Mouse (Mus musculus) C2C12 (cell line): ENCODE measurements around the gene Stat1. TPM values are rescaled to one million over a fixed set of nuclear protein-coding genes. Genes with fewer than 3 reads are reported as not detected.

Experiments
- H3K27me3 ChIP-seq: one replicate; pipeline ENCODE4 v1.6.1; 2011; ENCODE audit not compliant: control insufficient read depth, insufficient read depth, insufficient read length
- H3K36me3 ChIP-seq: one replicate; pipeline ENCODE4 v1.6.1; 2011; ENCODE audit not compliant: control insufficient read depth, insufficient read depth
- H3K4me3 ChIP-seq: one replicate; pipeline ENCODE4 v1.5.1; 2011; ENCODE audit warnings: mild to moderate bottlenecking, control low read depth; ENCODE audit not compliant: poor library complexity, insufficient read depth, severe bottlenecking
- H3K79me2 ChIP-seq: one replicate; pipeline ENCODE4 v1.6.1; 2011; ENCODE audit not compliant: control insufficient read depth, insufficient read depth
- H3K79me3 ChIP-seq: one replicate; pipeline ENCODE4 v1.6.1; 2011; ENCODE audit warnings: low read depth, control low read depth
- H3ac ChIP-seq: one replicate; pipeline ENCODE3; 2011; ENCODE audit warnings: low read depth; ENCODE audit not compliant: control insufficient read depth, insufficient read length
- CEBPB ChIP-seq: IDR thresholded peaks from one replicate; pipeline ENCODE4 v1.6.1; 2011; ENCODE audit warnings: low read depth, mild to moderate bottlenecking, control low read depth, moderate library complexity
- CTCF ChIP-seq: IDR thresholded peaks from one replicate; pipeline ENCODE4 v1.5.1; 2011; ENCODE audit not compliant: control insufficient read depth, insufficient read depth, insufficient read length
- FOSL1 ChIP-seq: IDR thresholded peaks from one replicate; pipeline ENCODE4 v1.8.0; 2011; ENCODE audit warnings: mild to moderate bottlenecking, low read length; ENCODE audit not compliant: poor library complexity, insufficient read depth, severe bottlenecking
- MAX ChIP-seq: IDR thresholded peaks from one replicate; pipeline ENCODE4 v1.6.1; 2011; ENCODE audit warnings: mild to moderate bottlenecking, control low read depth
- MYOD1 ChIP-seq: IDR thresholded peaks from one replicate; pipeline ENCODE4 v1.6.1; 2011; ENCODE audit warnings: low read depth; ENCODE audit not compliant: control insufficient read depth, insufficient read length
- MYOG ChIP-seq: IDR thresholded peaks from one replicate; pipeline ENCODE4 v1.6.1; 2011; ENCODE audit not compliant: control insufficient read depth, insufficient read length; ENCODE audit errors: extremely low read depth
- USF1 ChIP-seq: IDR thresholded peaks from one replicate; pipeline ENCODE4 v1.6.1; 2011; ENCODE audit warnings: low read depth, mild to moderate bottlenecking, control low read depth, moderate library complexity
- polyA plus RNA-seq: library from polyadenylated mRNA; unstranded; fragments of >200 nt; fragmentation: generic; extraction: Trizol; gene quantifications from one replicate; pipeline ENCODE4 v1.2.1, GENCODE M21; 2012; ENCODE audit warnings: missing spikeins

Gene Stat1
- polyA plus RNA-seq, 1 experiment, result 8.3 TPM

GRCm38 (mm10) chr1:52088634-52089033 is 30.6 kb upstream of the Stat1 start:
- no peak overlapping the region for H3K4me3 ChIP-seq
- no peak overlapping the region for H3ac ChIP-seq
- no peaks in the 10 kb centered on the region for H3K36me3 ChIP-seq
- no peaks in the 10 kb centered on the region for H3K79me2 ChIP-seq
- no peaks in the 10 kb centered on the region for H3K79me3 ChIP-seq
- TF ChIP-seq FOSL1 (no peak), MYOG (no peak)
- no peaks in the 10 kb centered on the region for H3K27me3 ChIP-seq

- no peaks in the 10 kb centered on the region for H3K79me3 ChIP-seq
- H3K36me3 ChIP-seq, result no peaks in the 10 kb centered on the region
These were observed 20.5 kb upstream of the Stat1 start for GRCm38 (mm10) chr1:52098618-52099232.

GRCm38 (mm10) chr1:52100496-52100895 is 18.7 kb upstream of the Stat1 start:
- H3K36me3 ChIP-seq, result no peaks in the 10 kb centered on the region
- no peak overlapping the region for H3ac ChIP-seq
- no peaks in the 10 kb centered on the region for H3K27me3 ChIP-seq
- no peaks in the 10 kb centered on the region for H3K79me3 ChIP-seq
- TF ChIP-seq CTCF (peak; percentile 37), MYOD1 (no peak), USF1 (no peak), FOSL1 (no peak)
- no peaks in the 10 kb centered on the region for H3K79me2 ChIP-seq
- H3K4me3 ChIP-seq, result no peak overlapping the region

More at GRCm38 (mm10) chr1:52098618-52099232, 20.5 kb upstream of the Stat1 start:
- Histone ChIP-seq H3K27me3 (no peaks in the 10 kb centered on the region), H3ac (no peak overlapping the region), H3K79me2 (no peaks in the 10 kb centered on the region), H3K4me3 (no peak overlapping the region)
- TF ChIP-seq USF1 (no peak), MAX (no peak), FOSL1 (no peak), CEBPB (no peak)

GRCm38 (mm10) chr1:52102795-52103194 is 16.4 kb upstream of the Stat1 start:
- H3K79me3 ChIP-seq, result no peaks in the 10 kb centered on the region
- TF ChIP-seq CEBPB (no peak), MYOG (no peak), MYOD1 (no peak), USF1 (no peak), CTCF (no peak), MAX (no peak), FOSL1 (no peak)
- no peaks in the 10 kb centered on the region for H3K27me3 ChIP-seq
- no peak overlapping the region for H3ac ChIP-seq
- H3K4me3 ChIP-seq, result no peak overlapping the region
- no peaks in the 10 kb centered on the region for H3K36me3 ChIP-seq
- H3K79me2 ChIP-seq, result no peaks in the 10 kb centered on the region

- TF ChIP-seq CEBPB (no peak), USF1 (no peak), MYOG (no peak), MAX (no peak), FOSL1 (no peak), MYOD1 (no peak), CTCF (no peak)
- Histone ChIP-seq H3K27me3 (no peaks in the 10 kb centered on the region), H3ac (no peak overlapping the region), H3K36me3 (no peaks in the 10 kb centered on the region), H3K4me3 (no peak overlapping the region), H3K79me2 (no peaks in the 10 kb centered on the region), H3K79me3 (no peaks in the 10 kb centered on the region)
These were observed 12.0 kb upstream of the Stat1 start for GRCm38 (mm10) chr1:52107206-52107605.

GRCm38 (mm10) chr1:52111217-52111616 is 8.0 kb upstream of the Stat1 start:
- H3K79me3 ChIP-seq, result no peaks in the 10 kb centered on the region
- TF ChIP-seq MAX, result no peak
- TF ChIP-seq CTCF, result no peak
- no peak for TF ChIP-seq FOSL1
- TF ChIP-seq USF1, result no peak
- no peak for TF ChIP-seq MYOD1
- TF ChIP-seq MYOG, result no peak
- TF ChIP-seq CEBPB, result no peak
- H3ac ChIP-seq, result no peak overlapping the region
- no peaks in the 10 kb centered on the region for H3K79me2 ChIP-seq
- H3K36me3 ChIP-seq, result no peaks in the 10 kb centered on the region
- no peaks in the 10 kb centered on the region for H3K27me3 ChIP-seq
- no peak overlapping the region for H3K4me3 ChIP-seq
